Mouse (Mus musculus) limb, embryonic 14.5 days (tissue): Measurements from ENCODE around the gene Itga3. TPM values are rescaled to one million over a fixed set of nuclear protein-coding genes. Genes with fewer than 3 reads are reported as not detected.

Experiments used
- ATAC-seq: fragments of 200-750 bp; cut with Nextera tagmentation; 2 replicates; pipeline ENCODE4 v1.8.0; 2017; ENCODE audit warnings: low read depth, moderate number of reproducible peaks, moderate TSS enrichment; ENCODE audit not compliant: low FRiP score
- DNase-seq: peaks from one replicate; pipeline ENCODE4 v3.0.0-alpha.2; 2015; ENCODE audit warnings: low spot score
- H3K27ac ChIP-seq: fragments of 300-500 bp; sonication (generic); replicated peaks from 2 replicates; pipeline ENCODE4 v1.5.1; 2014; ENCODE audit warnings: low read depth, mild to moderate bottlenecking, low read length, moderate library complexity, mixed read lengths
- H3K27me3 ChIP-seq: fragments of 300-500 bp; sonication (generic); 2 replicates; pipeline ENCODE4 v1.6.1; 2014; ENCODE audit warnings: low read length, mixed read lengths; ENCODE audit not compliant: control insufficient read depth, insufficient read depth
- H3K36me3 ChIP-seq: fragments of 300-500 bp; sonication (generic); 2 replicates; pipeline ENCODE4 v1.6.1; 2014; ENCODE audit warnings: mild to moderate bottlenecking, low read length, moderate library complexity, mixed read lengths; ENCODE audit not compliant: control insufficient read depth, insufficient read depth
- H3K4me1 ChIP-seq: fragments of 300-500 bp; sonication (generic); 2 replicates; pipeline ENCODE4 v1.6.1; 2014; ENCODE audit warnings: antibody characterized with exemption, low read length, mixed read lengths; ENCODE audit not compliant: control insufficient read depth, insufficient read depth
- H3K4me2 ChIP-seq: fragments of 300-500 bp; sonication (generic); replicated peaks from 2 replicates; pipeline ENCODE4 v1.6.1; 2014; ENCODE audit warnings: low read depth, mild to moderate bottlenecking, low read length, moderate library complexity; ENCODE audit not compliant: severe bottlenecking
- H3K4me3 ChIP-seq: fragments of 300-500 bp; sonication (generic); replicated peaks from 2 replicates; pipeline ENCODE4 v1.5.1; 2014; ENCODE audit warnings: low read length
- H3K9ac ChIP-seq: fragments of 300-500 bp; sonication (generic); 2 replicates; pipeline ENCODE4 v1.6.1; 2014; ENCODE audit warnings: mild to moderate bottlenecking, low read depth, low read length, moderate library complexity; ENCODE audit not compliant: severe bottlenecking
- H3K9me3 ChIP-seq: fragments of 300-500 bp; sonication (generic); 2 replicates; pipeline ENCODE4 v1.6.1; 2016; ENCODE audit warnings: low read length; ENCODE audit not compliant: control insufficient read depth
- POLR2A ChIP-seq: fragments of 200-500 bp; IDR thresholded peaks from 2 replicates; pipeline ENCODE4 v1.8.0; 2012; ENCODE audit warnings: inconsistent platforms, mild to moderate bottlenecking, moderate library complexity, borderline replicate concordance; ENCODE audit not compliant: insufficient read depth, insufficient read length; ENCODE audit errors: extremely low read depth
- WGBS: fragments of 180-500 bp; shearing (Covaris S2); extraction: QIAGEN DNeasy Blood & Tissue Kit; methylation state at CpG from one replicate; pipeline ENCODE4 v1.1.7; 2014; 5-methylcytosine and 5-hydroxymethylcytosine counted together
- polyA plus RNA-seq, 2 experiments: library from polyadenylated mRNA; depleted of rRNA in 1 of 2; stranded (reverse) in 1 of 2; unstranded in 1 of 2; fragments of >200 nt; fragmentation: Nextera tagmentation in 1 of 2; extraction: Ambion mirVana in 1 of 2; gene quantifications; 2 replicates each; pipeline versions ENCODE4 v1.2.1 to v1.2.3; 2012 to 2014

Gene Itga3
- polyA plus RNA-seq, 2 experiments: 8.6 to 12.7 TPM

- Histone ChIP-seq H3K4me3 (no peak overlapping the region; the same call in 1 of the 2 replicates), H3K27ac (no peak overlapping the region), H3K27me3 (peaks cover 44% of the 10 kb centered on the region), H3K36me3 (no peaks in the 10 kb centered on the region), H3K4me2 (0 out of 2 replicates have a peak overlapping the region, but pooled peaks have one; percentile 98), H3K4me1 (peaks cover 18% of the 10 kb centered on the region), H3K9me3 (no peaks in the 10 kb centered on the region), H3K9ac (no peak overlapping the region)
- TF ChIP-seq POLR2A: no peak
- WGBS: 60% methylated on average over 4 of the region's 4 CpGs
- no peak for ATAC-seq
- no peak for DNase-seq
These were observed 1.9 kb downstream of the Itga3 start for GRCm38 (mm10) chr11:95074694-95075093.

- 59% methylated on average over 4 of the region's 4 CpGs for WGBS
- no peak for DNase-seq
- Histone ChIP-seq H3K36me3 (no peaks in the 10 kb centered on the region), H3K9me3 (no peaks in the 10 kb centered on the region), H3K4me1 (peaks cover 18% of the 10 kb centered on the region), H3K27ac (no peak overlapping the region), H3K27me3 (peaks cover 44% of the 10 kb centered on the region), H3K9ac (no peak overlapping the region), H3K4me2 (0 out of 2 replicates have a peak overlapping the region, but pooled peaks have one; percentile 2), H3K4me3 (no peak overlapping the region)
- no peak for ATAC-seq
- TF ChIP-seq POLR2A: no peak
These were observed 2.8 kb downstream of the Itga3 start for GRCm38 (mm10) chr11:95073835-95074234.

- Histone ChIP-seq H3K27me3 (peaks cover 36% of the 10 kb centered on the region), H3K4me3 (no peak overlapping the region), H3K4me2 (no peak overlapping the region), H3K27ac (no peak overlapping the region), H3K36me3 (no peaks in the 10 kb centered on the region), H3K9ac (no peak overlapping the region), H3K4me1 (peaks cover 18% of the 10 kb centered on the region), H3K9me3 (no peaks in the 10 kb centered on the region)
- ATAC-seq (no peak), DNase-seq (no peak)
- TF ChIP-seq POLR2A: no peak
- WGBS: 70% methylated on average over 5 of the region's 5 CpGs
These were observed 3.8 kb downstream of the Itga3 start for GRCm38 (mm10) chr11:95072804-95073203.

GRCm38 (mm10) chr11:95072136-95072535, 4.5 kb downstream of the Itga3 start:
- Histone ChIP-seq H3K4me1 (peaks cover 18% of the 10 kb centered on the region), H3K4me3 (no peak overlapping the region), H3K27ac (no peak overlapping the region), H3K27me3 (peaks cover 29% of the 10 kb centered on the region), H3K4me2 (0 out of 2 replicates have a peak overlapping the region, but pooled peaks have one; percentile 5), H3K9ac (no peak overlapping the region), H3K9me3 (no peaks in the 10 kb centered on the region), H3K36me3 (no peaks in the 10 kb centered on the region)
- DNase-seq (no peak), ATAC-seq (no peak)
- no peak for TF ChIP-seq POLR2A
- WGBS: 59% methylated on average over 8 of the region's 8 CpGs

- peaks cover 21% of the 10 kb centered on the region for H3K27me3 ChIP-seq
- no peak; the same call in 1 of the 2 replicates for ATAC-seq
- no peaks in the 10 kb centered on the region for H3K36me3 ChIP-seq
- DNase-seq: no peak
- 56% methylated on average over 7 of the region's 7 CpGs for WGBS
- H3K9ac ChIP-seq: no peak overlapping the region
- peaks cover 18% of the 10 kb centered on the region for H3K4me1 ChIP-seq
- H3K27ac ChIP-seq: no peak overlapping the region
- no peaks in the 10 kb centered on the region for H3K9me3 ChIP-seq
- no peak for TF ChIP-seq POLR2A
- H3K4me2 ChIP-seq: no peak overlapping the region
- H3K4me3 ChIP-seq: no peak overlapping the region
These were observed 5.3 kb downstream of the Itga3 start for GRCm38 (mm10) chr11:95071266-95071665.
